Mouse (Mus musculus) MEL (cell line): Measurements from ENCODE around the gene March4. TPM values are rescaled to one million over a fixed set of nuclear protein-coding genes. Genes with fewer than 3 reads are reported as not detected.

Source experiments
- DNase-seq: peaks from one replicate; pipeline ENCODE4 v3.0.0; 2011; ENCODE audit warnings: low read depth, low spot score
- H3K27ac ChIP-seq: 2 replicates; pipeline ENCODE4 v1.5.1; 2012; ENCODE audit warnings: low read depth, mild to moderate bottlenecking, control low read depth, low read length, moderate library complexity; ENCODE audit not compliant: control insufficient read depth
- H3K27me3 ChIP-seq, 2 experiments: fragments of 150-350 bp in 1 of 2; sonication (generic) in 1 of 2; 2 replicates each; pipeline ENCODE4 v1.6.1; 2012; ENCODE audit warnings: low read length in 2 of 2, mild to moderate bottlenecking in 2 of 2, improper control_type of control experiment in 1 of 2, moderate library complexity in 1 of 2; ENCODE audit not compliant: insufficient read depth in 2 of 2, control insufficient read depth in 1 of 2
- H3K36me3 ChIP-seq, 2 experiments: 2 replicates each; pipeline ENCODE4 v1.6.1; 2012 to 2014; ENCODE audit warnings: low read length in 2 of 2, improper control_type of control experiment in 1 of 2, inconsistent platforms in 1 of 2, mild to moderate bottlenecking in 1 of 2; ENCODE audit not compliant: insufficient read depth in 2 of 2, control insufficient read depth in 1 of 2
- H3K4me1 ChIP-seq, 2 experiments: fragments of 150-350 bp in 1 of 2; sonication (generic) in 1 of 2; 2 replicates each; pipeline ENCODE4 v1.6.1; 2012; ENCODE audit warnings: low read length in 2 of 2, improper control_type of control experiment in 1 of 2, mild to moderate bottlenecking in 1 of 2; ENCODE audit not compliant: insufficient read depth in 2 of 2, control insufficient read depth in 1 of 2
- H3K4me3 ChIP-seq, 2 experiments: fragments of 150-350 bp in 1 of 2; sonication (generic) in 1 of 2; 2 replicates each; pipeline ENCODE4 v1.5.1; 2012; ENCODE audit warnings: low read depth in 2 of 2, low read length in 2 of 2, mild to moderate bottlenecking in 2 of 2, moderate library complexity in 2 of 2, control low read depth in 1 of 2, improper control_type of control experiment in 1 of 2; ENCODE audit not compliant: control insufficient read depth in 1 of 2, insufficient read depth in 1 of 2
- H3K79me2 ChIP-seq: 2 replicates; pipeline ENCODE4 v1.6.1; 2012; ENCODE audit warnings: mild to moderate bottlenecking, low read length, moderate library complexity; ENCODE audit not compliant: control insufficient read depth, poor library complexity, insufficient read depth
- H3K9ac ChIP-seq: 2 replicates; pipeline ENCODE4 v1.6.1; 2012; ENCODE audit warnings: low read depth, mild to moderate bottlenecking, control low read depth, low read length, moderate library complexity; ENCODE audit not compliant: control insufficient read depth, poor library complexity, severe bottlenecking
- H3K9me3 ChIP-seq: fragments of 150-350 bp; sonication (generic); replicated peaks from 2 replicates; pipeline ENCODE4 v1.6.1; 2012; ENCODE audit warnings: mild to moderate bottlenecking, low read length, improper control_type of control experiment, moderate library complexity; ENCODE audit not compliant: insufficient read depth
- BHLHE40 ChIP-seq: IDR thresholded peaks from 2 replicates; pipeline ENCODE4 v1.6.1; 2012; ENCODE audit warnings: low read depth, mild to moderate bottlenecking, inconsistent platforms, low read length, improper control_type of control experiment, borderline replicate concordance
- CTCF ChIP-seq, 3 experiments: IDR thresholded peaks in 2 of 3; conservative IDR thresholded peaks in 1 of 3; 2 replicates each; pipeline ENCODE4 v1.5.1; 2011 to 2012; ENCODE audit warnings: low read length in 3 of 3, low read depth in 2 of 3, mild to moderate bottlenecking in 2 of 3, improper control_type of control experiment in 1 of 3, inconsistent platforms in 1 of 3, mixed read lengths in 1 of 3, moderate library complexity in 1 of 3; ENCODE audit not compliant: control insufficient read depth in 1 of 3, insufficient read depth in 1 of 3, poor library complexity in 1 of 3, severe bottlenecking in 1 of 3
- ELF1 ChIP-seq: IDR thresholded peaks from 2 replicates; pipeline ENCODE4 v1.6.1; 2014; ENCODE audit warnings: low read depth, mild to moderate bottlenecking, inconsistent platforms, low read length, improper control_type of control experiment, moderate library complexity
- ETS1 ChIP-seq: IDR thresholded peaks from 2 replicates; pipeline ENCODE4 v1.6.1; 2012; ENCODE audit warnings: low read depth, mild to moderate bottlenecking, inconsistent platforms, low read length, improper control_type of control experiment, moderate library complexity
- MAFK ChIP-seq: IDR thresholded peaks from 2 replicates; pipeline ENCODE4 v1.6.1; 2011; ENCODE audit warnings: low read depth, mild to moderate bottlenecking, low read length, improper control_type of control experiment, borderline replicate concordance
- MYB ChIP-seq: IDR thresholded peaks from 2 replicates; pipeline ENCODE4 v1.6.1; 2011; ENCODE audit warnings: mild to moderate bottlenecking, low read depth, low read length, improper control_type of control experiment
- MYC ChIP-seq: IDR thresholded peaks from 2 replicates; pipeline ENCODE4 v1.6.1; 2011; ENCODE audit warnings: low read depth, mild to moderate bottlenecking, low read length, improper control_type of control experiment, moderate library complexity
- NELFE ChIP-seq: IDR thresholded peaks from 2 replicates; pipeline ENCODE4 v1.6.1; 2011; ENCODE audit warnings: low read depth, low read length, improper control_type of control experiment
- POLR2AphosphoS2 ChIP-seq: IDR thresholded peaks from 2 replicates; pipeline ENCODE4 v1.6.1; 2011; ENCODE audit warnings: low read length, improper control_type of control experiment
- SIN3A ChIP-seq: IDR thresholded peaks from 2 replicates; pipeline ENCODE4 v1.6.1; 2012; ENCODE audit warnings: low read length, improper control_type of control experiment, inconsistent platforms
- ZC3H11A ChIP-seq: IDR thresholded peaks from 2 replicates; pipeline ENCODE4 v1.6.1; 2012; ENCODE audit warnings: low read depth, mild to moderate bottlenecking, inconsistent platforms, low read length, improper control_type of control experiment
- ZNF384 ChIP-seq: IDR thresholded peaks from 2 replicates; pipeline ENCODE4 v1.6.1; 2012; ENCODE audit warnings: low read depth, mild to moderate bottlenecking, inconsistent platforms, low read length, improper control_type of control experiment
- polyA plus RNA-seq, 2 experiments: library from polyadenylated mRNA; stranded (reverse) in 1 of 2; unstranded in 1 of 2; fragments of >175 nt in 1 of 2; fragments of >200 nt in 1 of 2; gene quantifications; 2 replicates each; pipeline versions ENCODE4 v1.2.1 to v1.2.4; 2012; ENCODE audit warnings: low replicate concordance in 2 of 2, low read depth in 1 of 2; ENCODE audit not compliant: insufficient read length in 2 of 2, insufficient read depth in 1 of 2, missing spikeins in 1 of 2
- total RNA-seq: library from RNA; depleted of rRNA; stranded (reverse); fragments of 300-350 nt; gene quantifications from 2 replicates; pipeline ENCODE4 v1.2.3, GENCODE M21; 2012

March4 gene
- total and polyA plus RNA-seq, 3 experiments = not detected

GRCm38 (mm10) chr1:72436967-72437366 is 99.8 kb downstream of the March4 start:
- Histone ChIP-seq H3K9ac (no peak overlapping the region), H3K4me1 (no peaks in the 10 kb centered on the region), H3K27me3 (no peaks in the 10 kb centered on the region), H3K27ac (no peak overlapping the region), H3K36me3 (no peaks in the 10 kb centered on the region), H3K79me2 (no peaks in the 10 kb centered on the region), H3K9me3 (no peaks in the 10 kb centered on the region), H3K4me3 (no peak overlapping the region)
- TF ChIP-seq NELFE = no peak
- TF ChIP-seq BHLHE40 = no peak
- no peak for DNase-seq

DNA sequence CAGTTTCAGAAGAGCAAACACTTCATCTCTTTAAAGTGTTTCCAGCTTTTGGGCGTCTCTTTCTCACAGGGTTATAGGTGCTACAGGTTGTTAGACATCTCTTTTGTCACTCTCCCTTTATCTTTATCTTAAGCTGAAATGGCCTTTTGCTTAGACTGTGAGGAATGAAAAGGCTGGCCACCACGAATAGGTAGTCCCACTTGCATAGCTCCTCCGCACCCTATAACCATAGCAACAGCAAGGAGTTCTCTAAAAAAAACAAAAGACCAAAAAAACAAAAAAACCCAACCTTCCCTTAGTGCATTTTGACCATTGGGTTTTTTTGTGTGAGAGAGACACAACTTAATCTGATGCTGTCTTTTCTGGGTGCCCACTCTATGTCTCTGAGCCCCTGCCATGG is 102.2 kb downstream of the March4 start:
- H3K36me3 ChIP-seq = no peaks in the 10 kb centered on the region
- H3K4me1 ChIP-seq = no peaks in the 10 kb centered on the region
- TF ChIP-seq CTCF (IDR thresholded peaks at IDR 0.05 in 2 of 3, conservative IDR thresholded peaks at IDR 0.05 in 1 of 3; ENCODE audit: control insufficient read depth in 1 of 3, insufficient read depth in 1 of 3, low read depth in 2 of 3, low read length in 3 of 3, poor library complexity in 1 of 3, severe bottlenecking in 1 of 3) (no peak), ZNF384 (no peak), POLR2AphosphoS2 (no peak), ETS1 (no peak), MYB (no peak), MYC (no peak), ELF1 (no peak), MAFK (no peak)
- TF ChIP-seq, all 39 proteins: peak for 0
- Histone ChIP-seq H3K27ac (no peak overlapping the region), H3K9me3 (no peaks in the 10 kb centered on the region), H3K27me3 (no peaks in the 10 kb centered on the region), H3K9ac (no peak overlapping the region), H3K4me3 (no peak overlapping the region), H3K79me2 (no peaks in the 10 kb centered on the region)
- no peak for DNase-seq

DNA sequence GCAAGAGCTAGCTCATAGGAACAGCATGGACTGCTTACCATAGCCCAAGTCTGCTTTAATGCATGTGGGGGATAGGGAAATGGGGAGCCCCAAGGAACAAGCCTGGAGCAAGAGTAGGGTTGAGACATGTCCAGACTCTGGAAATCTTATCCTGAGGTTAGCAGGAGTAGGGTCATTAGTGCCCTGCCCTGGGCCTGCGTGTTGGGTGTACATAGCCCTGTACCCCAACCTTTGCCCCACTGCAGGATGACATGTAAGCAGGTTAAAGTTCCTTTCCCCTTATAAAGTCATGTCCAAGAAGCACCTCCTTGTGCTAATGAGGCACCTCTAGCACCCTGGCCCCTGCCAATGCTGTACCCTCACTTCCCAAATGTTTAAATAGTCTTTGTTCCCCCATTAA is 104.2 kb downstream of the March4 start:
- no peak for TF ChIP-seq SIN3A
- TF ChIP-seq BHLHE40 = no peak
- TF ChIP-seq ZC3H11A = no peak
- TF ChIP-seq, all 39 proteins: peak for 0
- no peak overlapping the region for H3K4me3 ChIP-seq
- DNase-seq = no peak
- H3K36me3 ChIP-seq = no peaks in the 10 kb centered on the region
- H3K27me3 ChIP-seq = no peaks in the 10 kb centered on the region
- no peaks in the 10 kb centered on the region for H3K4me1 ChIP-seq
- no peak overlapping the region for H3K9ac ChIP-seq
- H3K79me2 ChIP-seq = no peaks in the 10 kb centered on the region
- H3K27ac ChIP-seq = no peak overlapping the region
- H3K9me3 ChIP-seq = no peaks in the 10 kb centered on the region
